Mouse (Mus musculus): ENCODE measurements around the gene Adk.

GRCm38 (mm10) chr14:21457876-21458275 lies 405.5 kb downstream of the Adk start:
- TF ChIP-seq CTCF (IDR thresholded peaks at IDR 0.05; ENCODE audit: control insufficient read depth, insufficient read depth, low read length) (no peak), POLR2A (IDR thresholded peaks at IDR 0.05; ENCODE audit: borderline replicate concordance, control insufficient read depth, low read depth, low read length) (no peak)
